Mouse (Mus musculus) embryonic fibroblast, embryonic 13.5 days (primary cell): ENCODE data around the gene Pet117.

Source experiments
- CTCF ChIP-seq: IDR thresholded peaks from 2 replicates; pipeline ENCODE4 v1.5.1; 2011; ENCODE audit warnings: mild to moderate bottlenecking, control low read depth, low read length, moderate library complexity, borderline replicate concordance; ENCODE audit not compliant: insufficient read depth
- POLR2A ChIP-seq: IDR thresholded peaks from 2 replicates; pipeline ENCODE4 v1.6.1; 2011; ENCODE audit warnings: low read depth, mild to moderate bottlenecking, control low read depth, low read length, moderate library complexity

GRCm38 (mm10) chr2:144400659-144401058, 31.9 kb downstream of the Pet117 start:
- TF ChIP-seq POLR2A (no peak), CTCF (no peak)
